Mouse (Mus musculus): ENCODE results near the gene Frmd5. TPM values are rescaled to one million over a fixed set of nuclear protein-coding genes. Genes with fewer than 3 reads are reported as not detected.
"Not testable (repeated sequence)": the region's sequence is repeated elsewhere in the genome, so short reads cannot be mapped to it uniquely, and the experiment has no call there.

Frmd5 gene
- polyA plus RNA-seq, 1 experiment from 2014 or later, result 1.3 TPM

DNA sequence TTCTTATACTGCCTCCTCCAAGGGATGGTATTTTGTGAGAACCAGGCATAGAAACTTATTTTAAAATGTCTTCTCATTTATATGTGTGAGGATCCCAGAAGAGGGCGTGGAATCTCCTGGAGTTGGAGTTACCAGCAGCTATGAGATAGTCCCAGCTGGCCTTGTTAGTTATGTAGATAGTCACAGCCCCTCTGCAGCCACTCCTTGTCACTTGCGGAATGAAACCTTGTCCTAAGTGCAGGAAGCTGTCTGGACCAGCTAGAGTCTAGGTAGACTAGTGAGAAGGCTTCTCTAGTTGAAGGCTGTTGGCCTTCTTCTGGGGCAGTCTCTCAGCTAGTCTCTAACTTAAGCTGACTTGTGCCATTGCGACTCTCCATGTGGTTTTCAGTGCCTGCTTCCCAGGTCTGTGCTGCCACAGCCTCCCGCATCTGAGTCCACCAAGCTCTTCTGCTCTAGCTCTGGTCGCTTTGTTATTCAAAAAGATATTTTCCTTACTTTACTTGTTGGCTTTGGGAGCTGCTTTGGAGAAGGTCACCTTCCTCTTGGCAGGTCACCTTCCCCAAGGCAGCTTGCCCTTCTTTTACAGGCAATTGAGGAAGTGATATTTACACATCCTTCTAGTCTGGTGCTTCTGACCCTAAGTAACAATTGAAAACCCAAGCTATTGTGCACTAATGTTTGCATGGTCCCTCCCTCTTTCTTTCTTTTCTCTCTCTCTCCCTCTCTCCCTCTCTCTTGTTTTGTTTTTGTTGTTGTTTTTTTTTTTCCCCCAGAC is 293.7 kb downstream of the Frmd5 start:
- 0 out of 2 replicates have a peak, but pooled peaks cover 11% of the 10 kb centered on the region for H3K36me3 ChIP-seq (ENCODE audit: control insufficient read depth, insufficient read depth, low read length)
- H3K9ac ChIP-seq (ENCODE audit: low read depth, low read length); H3K27ac ChIP-seq (ENCODE audit: low read length); H3K9me3 ChIP-seq (ENCODE audit: control insufficient read depth, low read length); H3K4me1 ChIP-seq (ENCODE audit: control insufficient read depth, insufficient read depth, low read length); H3K4me3 ChIP-seq (ENCODE audit: low read length); H3K4me2 ChIP-seq (ENCODE audit: low read depth, low read length); ATAC-seq; H3K27me3 ChIP-seq (replicated peaks; ENCODE audit: control insufficient read depth, insufficient read depth, low read length): not testable (repeated sequence)
- WGBS, result 91% methylated on average over 4 of the region's 5 CpGs

- H3K4me1 ChIP-seq (ENCODE audit: control insufficient read depth, insufficient read depth, low read length), result peaks cover 8% of the 10 kb centered on the region
These were observed 295.5 kb downstream of the Frmd5 start for GRCm38 (mm10) chr2:121511401-121511800.

GRCm38 (mm10) chr2:121509584-121509983 is 297.3 kb downstream of the Frmd5 start:
- no peaks in the 10 kb centered on the region for H3K9me3 ChIP-seq (ENCODE audit: control insufficient read depth, low read length)
- peak overlapping the region; percentile 64 for H3K9ac ChIP-seq (ENCODE audit: low read depth, low read length)
- peak; percentile 74 for ATAC-seq
- WGBS, result 17% methylated on average over 16 of the region's 16 CpGs
- peak overlapping the region; percentile 53 for H3K4me2 ChIP-seq (ENCODE audit: low read depth, low read length)
- H3K27ac ChIP-seq (ENCODE audit: low read length), result 0 out of 2 replicates have a peak overlapping the region, but pooled peaks have one; percentile 33
- 0 out of 2 replicates have a peak, but pooled peaks cover 8% of the 10 kb centered on the region for H3K36me3 ChIP-seq (ENCODE audit: control insufficient read depth, insufficient read depth, low read length)
- H3K27me3 ChIP-seq (replicated peaks; ENCODE audit: control insufficient read depth, insufficient read depth, low read length), result no peaks in the 10 kb centered on the region
- H3K4me3 ChIP-seq (ENCODE audit: low read length), result peak overlapping the region; percentile 47
- peaks cover 8% of the 10 kb centered on the region for H3K4me1 ChIP-seq (ENCODE audit: control insufficient read depth, insufficient read depth, low read length)

More at GRCm38 (mm10) chr2:121511401-121511800, 295.5 kb downstream of the Frmd5 start:
- no peak for ATAC-seq
- H3K9ac ChIP-seq (ENCODE audit: low read depth, low read length), result no peak overlapping the region
- H3K27me3 ChIP-seq (replicated peaks; ENCODE audit: control insufficient read depth, insufficient read depth, low read length), result no peaks in the 10 kb centered on the region
- no peak overlapping the region for H3K27ac ChIP-seq (ENCODE audit: low read length)
- no peak overlapping the region for H3K4me3 ChIP-seq (ENCODE audit: low read length)
- WGBS, result 86% methylated on average over 8 of the region's 8 CpGs
- H3K36me3 ChIP-seq (ENCODE audit: control insufficient read depth, insufficient read depth, low read length), result 0 out of 2 replicates have a peak, but pooled peaks cover 8% of the 10 kb centered on the region
- no peaks in the 10 kb centered on the region for H3K9me3 ChIP-seq (ENCODE audit: control insufficient read depth, low read length)
- no peak overlapping the region for H3K4me2 ChIP-seq (ENCODE audit: low read depth, low read length)

- peak overlapping the region; percentile 56 for H3K4me3 ChIP-seq (ENCODE audit: low read length)
- no peaks in the 10 kb centered on the region for H3K9me3 ChIP-seq (ENCODE audit: control insufficient read depth, low read length)
- H3K27me3 ChIP-seq (replicated peaks; ENCODE audit: control insufficient read depth, insufficient read depth, low read length), result no peaks in the 10 kb centered on the region
- H3K27ac ChIP-seq (ENCODE audit: low read length), result no peak overlapping the region
- ATAC-seq, result no peak
- peak overlapping the region; percentile 67 for H3K4me2 ChIP-seq (ENCODE audit: low read depth, low read length)
- H3K4me1 ChIP-seq (ENCODE audit: control insufficient read depth, insufficient read depth, low read length), result peaks cover 8% of the 10 kb centered on the region
- 0 out of 2 replicates have a peak, but pooled peaks cover 7% of the 10 kb centered on the region for H3K36me3 ChIP-seq (ENCODE audit: control insufficient read depth, insufficient read depth, low read length)
- H3K9ac ChIP-seq (ENCODE audit: low read depth, low read length), result peak overlapping the region; percentile 68
- WGBS, result 52% methylated on average over 2 of the region's 2 CpGs
These were observed 298.9 kb downstream of the Frmd5 start for GRCm38 (mm10) chr2:121507951-121508330.

DNA sequence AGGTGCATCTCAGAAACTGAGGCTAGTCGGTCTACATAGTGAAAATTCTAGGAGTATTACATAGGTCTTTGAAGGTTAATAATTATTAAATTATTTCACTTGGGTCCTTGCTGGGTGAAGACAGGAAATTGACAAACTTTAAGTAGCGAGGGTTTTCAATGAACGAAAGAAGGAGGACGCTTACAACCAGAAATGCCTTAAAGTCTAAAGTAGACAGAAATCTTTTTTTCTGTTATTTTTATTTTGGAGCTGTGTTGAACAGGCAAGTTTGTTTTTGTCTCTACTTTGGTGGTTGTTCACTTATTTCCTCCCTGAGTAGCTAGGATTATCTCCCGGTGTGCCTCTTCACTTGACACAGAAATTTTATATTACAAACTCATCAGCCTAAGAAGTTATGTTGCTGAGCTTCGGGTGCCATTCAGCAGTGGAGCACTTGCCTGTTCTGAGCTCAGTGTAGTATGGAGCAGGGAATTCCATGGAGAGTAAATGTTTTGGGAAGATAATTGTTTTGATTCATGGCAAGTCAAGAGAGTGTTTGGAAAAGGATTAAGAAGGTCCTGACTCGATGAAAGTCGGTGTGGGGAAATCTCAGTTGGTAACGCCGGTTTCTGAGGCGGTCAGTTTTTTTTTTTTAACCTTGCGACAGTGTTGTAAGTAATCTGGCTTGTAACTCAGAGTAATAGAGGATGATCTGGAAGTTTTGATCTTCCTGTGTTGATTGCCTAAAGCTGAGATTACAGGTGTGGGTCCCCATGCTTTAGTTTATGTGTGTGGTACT is 299.5 kb downstream of the Frmd5 start:
- Histone ChIP-seq H3K9ac (ENCODE audit: low read depth, low read length) (peak overlapping the region; percentile 68), H3K4me1 (ENCODE audit: control insufficient read depth, insufficient read depth, low read length) (peaks cover 8% of the 10 kb centered on the region), H3K4me2 (ENCODE audit: low read depth, low read length) (peak overlapping the region; percentile 67), H3K27me3 (replicated peaks; ENCODE audit: control insufficient read depth, insufficient read depth, low read length) (no peaks in the 10 kb centered on the region), H3K4me3 (ENCODE audit: low read length) (peak overlapping the region; percentile 56), H3K27ac (ENCODE audit: low read length) (no peak overlapping the region), H3K9me3 (ENCODE audit: control insufficient read depth, low read length) (no peaks in the 10 kb centered on the region), H3K36me3 (ENCODE audit: control insufficient read depth, insufficient read depth, low read length) (0 out of 2 replicates have a peak, but pooled peaks cover 7% of the 10 kb centered on the region)
- WGBS, result 8% methylated on average over 12 of the region's 12 CpGs
- no peak for ATAC-seq

- not testable (repeated sequence) for H3K27ac ChIP-seq (ENCODE audit: low read length)
- peak; percentile 95 for ATAC-seq
- WGBS, result 4% methylated on average over 40 of the region's 42 CpGs
These were observed 300.7 kb downstream of the Frmd5 start, which contains the start of the genes Mfap1a and Wdr76 for GRCm38 (mm10) chr2:121505942-121506882. Gene Mfap1a, minus strand, starts transcription at chr2:121506665. Gene Wdr76, plus strand, starts transcription at chr2:121506723.

DNA sequence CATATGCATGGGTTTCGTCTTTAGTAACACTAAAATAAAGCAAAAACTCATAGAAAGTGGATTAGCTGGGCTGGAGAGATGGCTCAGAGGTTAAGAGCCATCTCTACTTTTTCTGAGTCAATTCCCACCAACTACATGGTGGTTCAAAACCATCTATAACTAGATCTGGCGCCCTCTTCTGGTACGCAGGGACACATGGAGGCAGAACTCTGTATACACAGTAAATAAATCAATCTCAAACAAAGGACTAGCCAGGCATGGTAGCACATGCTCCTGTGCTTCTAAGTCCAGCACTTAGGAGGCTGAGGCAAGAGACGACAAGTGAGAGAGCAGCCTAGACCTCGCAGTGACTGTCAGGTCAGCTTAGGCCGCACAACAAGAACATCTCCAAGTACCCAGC is 305.3 kb downstream of the Frmd5 start:
- H3K4me2 ChIP-seq (ENCODE audit: low read depth, low read length); H3K4me1 ChIP-seq (ENCODE audit: control insufficient read depth, insufficient read depth, low read length); H3K27ac ChIP-seq (ENCODE audit: low read length); H3K9ac ChIP-seq (ENCODE audit: low read depth, low read length); H3K36me3 ChIP-seq (ENCODE audit: control insufficient read depth, insufficient read depth, low read length); H3K27me3 ChIP-seq (replicated peaks; ENCODE audit: control insufficient read depth, insufficient read depth, low read length); H3K9me3 ChIP-seq (ENCODE audit: control insufficient read depth, low read length); ATAC-seq; H3K4me3 ChIP-seq (ENCODE audit: low read length): not testable (repeated sequence)
- WGBS, result 82% methylated on average over 2 of the region's 6 CpGs

More at GRCm38 (mm10) chr2:121505942-121506882, 300.7 kb downstream of the Frmd5 start, which contains the start of the genes Mfap1a and Wdr76:
- not testable (repeated sequence) for H3K4me1 ChIP-seq (ENCODE audit: control insufficient read depth, insufficient read depth, low read length); H3K36me3 ChIP-seq (ENCODE audit: control insufficient read depth, insufficient read depth, low read length); H3K27me3 ChIP-seq (replicated peaks; ENCODE audit: control insufficient read depth, insufficient read depth, low read length); H3K9me3 ChIP-seq (ENCODE audit: control insufficient read depth, low read length)
- Histone ChIP-seq H3K4me3 (ENCODE audit: low read length) (peak within 1 kb of the TSS; percentile 56), H3K4me2 (ENCODE audit: low read depth, low read length) (peak within 1 kb of the TSS; percentile 67), H3K9ac (ENCODE audit: low read depth, low read length) (peak within 1 kb of the TSS; percentile 68)

Measured in intestine, embryonic 16.5 days (tissue).